Comparison of ENCODE assay signal across 12 mouse cellular contexts in genomic region chr1:179715289-179715688, GRCm38 (mm10). TPM values are rescaled to one million over a fixed set of nuclear protein-coding genes. Genes with fewer than 3 reads are reported as not detected.
"Had no signal": no experiment of that assay in that cellular context is flagged by ENCODE, and none has a peak within 500 bp of the region (broad histone marks: within the 10 kb centered on the region; RNA-seq: fewer than 3 reads in every experiment).

No protein-coding gene starts in this region.

RNA-seq across cellular contexts. Expression of gene Kif28, which starts 29.8 kb away (rescaled TPM):
- total RNA-seq: granulocyte monocyte progenitor cell, adult 5-6 weeks; liver, adult 2 months had no signal
- polyA plus RNA-seq: heart, embryonic 12.5 days; hindbrain, embryonic 10.5 days; hindbrain, embryonic 12.5 days; hindbrain, embryonic 14.5 days; inflammation-experienced regulatory T-cells, adult 6 months; intestine, embryonic 15.5 days; intestine, postnatal 0 days; kidney, embryonic 14.5 days; kidney, embryonic 16.5 days; limb, embryonic 13.5 days; liver, adult 2 months had no signal
